Mouse (Mus musculus): ENCODE results near the gene Lrrc28.

The Lrrc28 gene

DNA sequence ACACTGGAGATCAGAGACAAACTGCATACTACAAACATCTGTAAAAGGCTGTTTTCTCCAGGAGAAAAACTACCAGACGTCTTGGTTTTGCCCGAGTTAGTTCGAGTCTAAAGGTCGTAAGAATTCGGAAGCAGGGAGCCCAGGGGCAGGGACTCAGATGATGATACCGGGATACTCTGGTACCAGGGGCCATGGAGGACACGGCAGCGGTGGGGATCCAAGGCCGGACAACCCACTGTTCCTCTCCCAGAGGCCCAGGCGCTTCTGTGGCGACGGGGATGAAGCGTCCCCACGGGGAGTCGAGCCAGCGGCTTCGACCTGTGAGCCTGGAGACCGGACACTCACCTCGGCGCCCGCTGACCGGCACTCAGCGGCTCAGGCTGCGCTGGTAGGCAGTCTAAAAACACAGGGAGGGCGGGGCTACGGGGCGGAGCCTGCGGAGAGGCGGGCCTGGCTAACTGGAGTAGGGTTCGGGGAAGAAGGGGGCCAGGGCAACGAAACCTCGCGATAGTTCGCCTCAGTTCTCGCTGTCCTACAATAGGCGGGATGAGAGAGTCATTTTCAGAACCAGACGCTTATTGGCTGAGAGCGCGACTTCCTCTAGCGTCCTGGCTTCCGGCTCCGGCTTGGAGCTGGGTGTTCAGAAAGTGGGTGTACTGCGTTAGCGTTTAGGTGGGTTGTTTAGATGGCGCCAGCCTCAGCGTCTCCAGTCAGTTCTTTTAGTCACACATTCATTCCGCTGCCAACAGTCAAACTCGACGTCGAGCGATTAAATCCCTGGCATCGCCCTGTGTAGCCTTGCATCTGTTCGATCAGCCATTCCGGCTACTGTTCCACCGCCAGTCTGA is at the start of gene Lrrc28:
Gene Lrrc28, minus strand, starts transcription at position 436 of the 848 bp plus-strand sequence.
- peak; percentile 99 for DNase-seq

DNA sequence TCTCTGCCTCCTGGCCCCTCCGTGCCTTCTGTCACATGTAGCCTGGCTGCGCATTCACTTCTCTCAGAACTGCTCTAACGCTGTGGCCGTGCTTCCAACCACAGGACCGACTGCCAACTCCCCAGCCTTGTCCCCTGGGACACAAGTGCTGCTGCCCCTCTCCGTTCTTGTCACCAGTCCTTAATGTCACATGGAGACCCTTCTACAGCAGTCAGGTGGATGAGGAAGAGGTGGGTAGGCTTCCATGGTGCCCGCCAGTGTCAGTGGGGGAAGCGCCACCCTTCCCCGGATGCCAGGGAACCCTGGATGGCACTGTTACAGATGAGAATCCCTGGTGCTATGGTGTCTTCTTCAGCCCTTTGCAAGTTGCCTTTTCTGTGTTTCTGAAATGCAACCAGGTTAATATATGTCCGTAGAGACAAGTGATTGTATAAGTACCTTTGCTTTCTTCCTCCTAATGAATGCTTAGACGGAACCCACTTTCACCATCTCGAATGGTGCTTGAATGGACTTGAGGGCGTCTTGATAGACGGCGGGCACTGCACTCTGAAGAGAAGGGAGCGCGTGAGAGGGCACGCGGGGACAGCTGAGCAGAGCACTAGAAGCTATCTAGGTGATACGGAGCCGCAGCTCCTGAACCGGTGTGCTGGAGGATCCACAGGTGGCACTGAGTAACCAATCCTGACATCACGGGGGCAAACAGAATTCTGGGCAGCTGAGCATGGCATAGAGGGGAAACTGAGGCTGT is 47.9 kb upstream of the Lrrc28 start:
- DNase-seq, result no peak

DNA sequence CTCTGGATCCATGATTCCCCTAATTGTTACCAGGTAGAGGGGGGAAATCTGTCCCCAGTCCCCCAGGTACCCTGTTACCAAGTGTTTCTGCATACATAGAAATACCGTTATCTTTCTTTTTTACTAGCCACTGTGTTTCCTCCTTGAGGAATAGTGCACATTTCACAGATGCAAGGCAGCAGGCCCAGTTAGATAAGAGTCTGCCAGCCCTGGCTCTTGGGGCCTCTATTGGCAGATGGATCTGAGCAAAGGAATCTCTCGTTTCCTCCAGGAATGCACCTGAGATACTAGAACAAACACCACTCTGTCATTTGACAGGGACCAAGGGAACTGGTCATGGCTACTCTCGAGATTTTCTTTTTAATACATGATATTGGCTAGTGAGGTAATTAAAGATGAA is 47.1 kb upstream of the Lrrc28 start:
- DNase-seq, result no peak

DNA sequence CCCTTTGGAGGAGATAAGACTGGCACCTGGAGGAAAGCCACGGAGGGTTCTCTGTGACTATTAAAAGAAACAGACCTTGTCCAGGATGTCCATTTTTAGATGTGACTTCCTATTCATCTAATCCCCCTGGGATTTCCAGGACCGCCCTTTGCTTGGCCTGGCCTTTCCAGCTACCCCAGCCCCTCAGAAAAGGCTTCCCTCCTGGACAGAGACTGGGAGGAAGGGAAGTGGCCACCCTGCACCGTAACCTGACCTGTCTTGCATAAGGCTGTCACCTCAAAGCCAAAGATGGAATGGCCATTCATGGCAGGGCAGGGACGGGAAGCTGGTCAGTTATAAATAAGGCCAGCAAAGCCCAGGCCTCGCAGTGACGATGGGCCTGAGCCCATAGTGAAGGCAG is 46.0 kb upstream of the Lrrc28 start:
- DNase-seq, result no peak

DNA sequence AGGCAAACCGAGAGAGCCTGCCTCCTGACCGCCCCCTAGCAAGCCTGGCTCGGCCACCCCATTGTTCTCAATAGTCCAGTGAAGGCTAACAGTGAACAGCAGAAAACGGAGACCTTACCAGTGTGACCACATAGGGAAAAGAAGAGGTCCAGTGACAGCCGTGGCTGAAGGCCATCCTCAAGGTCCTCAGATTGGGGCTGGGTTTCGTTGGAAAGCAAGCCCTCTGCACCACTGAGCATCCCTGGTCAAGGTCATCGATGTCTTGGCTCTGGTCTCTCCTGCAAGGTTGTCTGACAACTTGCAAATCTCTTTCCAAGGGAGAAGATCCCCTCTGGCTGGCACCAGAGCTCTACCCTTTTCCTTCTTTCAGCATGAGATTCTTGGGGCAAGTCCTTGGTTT is 44.7 kb upstream of the Lrrc28 start:
- no peak for DNase-seq

DNA sequence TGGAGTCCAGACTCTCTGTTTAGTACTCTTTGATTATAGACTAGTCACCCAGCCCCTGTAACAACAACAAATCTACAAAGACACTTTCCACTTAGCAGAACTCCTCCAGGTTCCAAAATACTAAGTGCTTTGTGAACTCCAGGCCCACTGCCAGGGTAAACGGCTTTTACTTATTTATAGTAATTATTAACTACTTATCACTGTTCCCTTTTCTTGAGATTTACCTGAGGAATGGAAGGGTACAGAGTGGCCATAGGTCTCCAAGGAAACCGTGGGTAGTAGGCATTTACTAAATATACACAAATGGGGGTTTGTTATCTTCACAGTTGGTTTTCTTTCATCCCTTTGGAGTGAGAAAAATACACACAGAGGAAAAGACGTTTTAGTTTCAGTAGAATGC is 43.2 kb upstream of the Lrrc28 start:
- no peak for DNase-seq

DNA sequence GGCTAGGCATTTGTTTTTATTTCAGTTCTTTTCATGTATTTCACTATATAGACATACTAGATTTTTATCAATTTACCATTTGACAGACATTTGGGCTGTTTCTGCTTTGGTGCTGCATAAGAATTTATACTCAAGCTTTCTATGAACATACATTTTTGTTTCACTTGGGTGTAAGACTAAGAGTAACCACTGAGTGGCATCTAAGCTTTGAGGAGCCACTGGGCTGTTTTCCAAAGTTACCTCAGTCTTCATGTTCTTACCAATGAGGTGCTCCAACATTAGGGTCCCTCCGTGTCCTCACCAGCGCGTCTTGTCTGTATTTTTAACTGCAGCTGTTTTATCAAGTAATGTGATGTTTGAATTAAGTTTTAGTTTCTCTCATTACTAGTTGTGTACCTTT is 41.5 kb upstream of the Lrrc28 start:
- DNase-seq, result no peak

DNA sequence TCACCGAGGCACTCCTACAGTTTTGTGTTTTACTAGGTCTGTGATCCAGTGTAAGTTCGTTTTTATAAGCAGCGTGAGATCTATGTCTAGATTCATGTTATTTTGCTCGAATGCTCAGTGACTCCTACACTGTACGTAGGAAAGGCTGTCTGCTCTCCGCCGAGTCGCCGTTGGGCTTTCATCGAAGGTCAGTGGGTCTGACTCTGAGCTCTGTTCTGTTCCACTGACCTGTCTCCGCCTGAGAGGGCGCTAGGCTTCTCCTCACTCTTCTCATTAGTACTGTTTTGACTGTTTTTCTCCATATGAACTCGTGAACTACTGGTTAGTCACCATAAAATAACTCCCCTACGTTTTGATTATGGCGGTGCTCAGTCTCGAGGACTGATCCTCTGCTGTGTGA is 37.9 kb upstream of the Lrrc28 start:
- DNase-seq, result no peak

DNA sequence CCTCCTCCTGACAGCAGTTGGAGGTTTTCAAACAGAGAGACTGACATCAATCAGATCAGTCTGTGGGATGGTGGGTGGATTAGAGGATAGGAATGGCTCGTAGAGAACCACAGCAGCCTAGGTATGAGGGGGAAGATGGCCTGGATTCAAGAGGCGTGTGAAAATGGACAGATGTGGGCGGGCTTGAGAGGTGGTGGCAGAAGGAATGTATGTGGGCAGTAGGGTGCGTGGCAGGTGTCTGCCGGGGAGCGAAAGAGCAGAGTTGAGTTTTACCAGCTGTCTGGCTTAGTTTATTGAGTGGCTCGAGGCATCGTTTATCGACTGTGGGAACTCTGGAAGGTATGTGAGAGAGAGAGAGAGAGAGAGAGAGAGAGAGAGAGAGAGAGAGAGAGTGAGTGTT is 36.0 kb upstream of the Lrrc28 start:
- no peak for DNase-seq

DNA sequence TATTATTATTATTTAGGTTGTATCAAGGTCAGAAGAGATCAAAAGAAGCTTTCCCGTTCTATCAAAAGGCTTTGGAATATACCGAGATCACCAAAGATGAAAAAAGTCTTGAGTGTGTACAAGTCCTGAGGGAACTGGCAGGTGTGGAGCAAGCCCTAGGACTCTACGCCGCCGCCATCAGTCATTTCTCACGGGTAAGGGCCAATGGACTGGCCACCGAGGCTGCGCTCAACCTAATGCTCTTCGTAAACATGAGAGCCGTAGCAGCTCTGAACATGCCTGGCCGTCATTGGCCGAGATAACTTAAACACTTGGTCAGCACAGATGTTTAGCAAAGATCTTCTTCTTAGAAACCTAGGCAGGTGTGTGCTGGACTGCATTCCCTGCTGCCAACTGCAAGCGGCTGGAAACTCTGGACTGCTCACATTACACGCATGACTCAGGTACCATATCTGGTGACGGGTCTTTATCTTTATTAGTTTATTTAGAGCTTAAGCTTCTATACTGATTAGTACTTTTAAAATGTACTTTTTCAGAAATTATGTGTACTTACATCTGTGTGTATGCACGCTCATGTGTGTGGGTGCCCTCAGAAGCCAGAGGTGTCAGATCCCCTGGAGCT is 33.9 kb upstream of the Lrrc28 start:
- DNase-seq, result no peak

DNA sequence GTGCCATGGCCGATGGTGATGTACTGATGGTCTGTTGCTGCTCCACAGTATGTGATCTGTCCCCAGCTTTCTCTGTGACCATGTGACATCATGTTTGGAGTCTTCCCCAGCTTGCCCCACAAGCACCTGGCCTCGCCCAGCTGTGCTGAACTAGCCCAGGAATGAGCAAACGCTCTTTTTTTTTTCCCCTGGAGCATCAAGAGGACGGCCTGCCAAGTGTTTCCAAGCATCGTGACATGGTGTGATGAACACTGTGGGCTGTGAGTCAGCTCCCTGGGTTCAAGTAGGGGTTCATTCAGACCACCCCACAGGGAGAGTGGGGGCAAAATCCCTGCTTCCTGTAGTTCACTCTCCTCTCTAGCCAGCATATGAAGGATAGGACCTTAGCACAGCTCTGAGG is 28.6 kb upstream of the Lrrc28 start:
- no peak for DNase-seq

DNA sequence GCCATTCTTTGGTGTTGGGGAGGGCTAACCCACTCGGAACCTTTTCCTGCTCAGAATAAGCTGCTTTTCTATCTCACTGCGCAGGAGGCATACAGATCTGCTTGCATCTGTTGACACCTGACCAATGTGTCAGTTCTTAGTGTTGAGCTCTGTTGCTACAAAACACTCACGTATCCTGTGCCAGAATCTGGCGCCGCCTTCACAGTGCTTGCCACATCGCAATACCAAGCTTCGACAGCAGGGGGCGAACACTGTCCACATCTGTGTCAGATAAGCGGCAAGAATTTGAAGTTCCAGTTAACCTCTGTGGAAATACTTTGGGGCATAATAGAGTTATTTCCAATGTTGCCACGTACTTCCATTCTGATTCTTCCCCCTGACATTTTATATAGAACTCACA is 27.6 kb upstream of the Lrrc28 start:
- peak; percentile 85 for DNase-seq

DNA sequence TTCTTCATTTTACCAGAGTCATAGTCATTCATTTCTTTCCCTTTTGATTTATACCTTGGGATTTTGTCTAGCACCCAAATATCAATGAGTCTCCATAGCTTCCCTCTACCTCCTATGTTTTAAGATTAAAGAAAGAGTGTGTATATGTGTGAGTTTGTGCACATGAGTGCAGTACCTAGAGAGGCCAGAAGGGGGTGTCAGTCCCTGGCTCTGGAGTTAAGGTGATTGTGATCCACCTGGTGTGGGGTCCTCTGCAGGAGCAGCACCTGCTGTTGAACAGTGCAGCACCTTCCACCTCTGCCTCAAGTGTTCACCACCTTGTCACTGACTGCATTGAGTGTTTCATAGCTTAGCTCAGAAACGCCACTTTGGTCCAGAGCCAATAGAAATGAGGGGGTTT is 25.9 kb upstream of the Lrrc28 start:
- DNase-seq, result no peak

DNA sequence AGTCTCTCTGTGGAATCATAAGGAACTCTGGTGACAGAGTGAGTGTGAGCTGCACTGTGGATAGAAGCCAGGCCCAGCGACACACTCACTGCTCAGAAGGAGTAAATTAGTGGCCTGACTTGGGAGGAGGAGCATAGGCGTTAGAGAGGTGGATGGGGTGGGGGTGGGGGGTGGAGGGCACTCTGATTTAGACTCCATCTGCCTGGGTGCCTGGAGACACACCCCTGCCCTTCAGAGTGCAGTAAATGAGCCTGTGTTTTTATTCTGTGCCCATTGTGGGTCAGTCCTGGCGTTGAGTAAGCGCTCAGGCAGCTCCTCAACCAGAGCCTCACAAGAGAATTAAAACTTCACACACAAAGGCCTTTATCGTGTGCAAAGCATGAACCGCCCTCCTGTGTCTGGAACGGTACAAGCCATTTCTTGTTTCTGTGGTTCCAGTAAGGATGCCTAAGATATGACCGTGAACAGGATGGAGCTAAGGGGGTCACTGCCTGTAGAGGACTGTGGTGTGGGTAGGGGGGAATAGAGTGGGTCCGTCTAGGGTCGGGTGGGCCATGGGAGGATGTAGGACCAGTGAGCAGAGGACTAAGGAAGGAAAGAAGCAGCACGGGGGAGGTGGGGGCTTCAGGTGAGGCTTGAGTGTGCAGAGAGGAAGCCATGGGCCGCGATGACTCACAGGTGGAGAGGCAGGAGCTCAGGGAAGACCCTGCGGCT is 19.1 kb upstream of the Lrrc28 start:
- no peak for DNase-seq

DNA sequence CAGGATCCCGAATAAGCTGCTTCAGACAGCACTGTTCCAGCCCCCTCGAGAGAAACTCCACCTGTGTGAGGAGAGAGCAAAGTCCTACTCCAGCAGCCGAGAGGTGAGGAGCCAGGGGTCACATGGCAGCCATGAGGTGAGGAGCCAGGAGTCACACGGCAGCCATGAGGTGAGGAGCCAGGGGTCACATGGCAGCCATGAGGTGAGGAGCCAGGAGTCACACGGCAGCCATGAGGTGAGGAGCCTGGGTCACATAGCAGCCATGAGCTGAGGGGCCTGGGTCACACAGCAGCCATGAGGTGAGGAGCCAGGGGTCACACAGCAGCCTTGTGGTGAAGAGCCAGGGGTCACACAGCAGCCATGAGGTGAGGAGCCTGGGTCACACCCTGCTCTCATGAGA is 17.4 kb upstream of the Lrrc28 start:
- DNase-seq, result no peak

DNA sequence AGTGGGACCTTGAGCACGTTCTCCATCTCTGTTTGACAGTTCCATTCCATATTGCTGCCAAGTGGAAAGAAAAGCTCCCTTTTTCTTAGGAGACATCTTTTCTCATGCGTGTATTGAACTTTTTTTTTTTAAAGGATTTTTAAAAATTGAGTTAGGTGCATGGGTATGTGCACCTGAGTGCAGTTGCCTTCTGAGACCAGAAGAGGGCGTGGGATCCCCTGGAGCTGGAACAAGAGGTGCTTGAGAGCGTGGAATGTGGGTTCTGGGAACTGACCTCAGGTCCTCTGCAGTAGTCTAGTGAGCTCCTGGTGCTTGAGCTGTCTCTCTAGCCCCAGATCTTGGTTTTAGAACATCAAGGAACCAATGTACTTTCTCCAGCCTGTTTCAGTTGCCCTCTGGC is 13.0 kb upstream of the Lrrc28 start:
- DNase-seq, result no peak

DNA sequence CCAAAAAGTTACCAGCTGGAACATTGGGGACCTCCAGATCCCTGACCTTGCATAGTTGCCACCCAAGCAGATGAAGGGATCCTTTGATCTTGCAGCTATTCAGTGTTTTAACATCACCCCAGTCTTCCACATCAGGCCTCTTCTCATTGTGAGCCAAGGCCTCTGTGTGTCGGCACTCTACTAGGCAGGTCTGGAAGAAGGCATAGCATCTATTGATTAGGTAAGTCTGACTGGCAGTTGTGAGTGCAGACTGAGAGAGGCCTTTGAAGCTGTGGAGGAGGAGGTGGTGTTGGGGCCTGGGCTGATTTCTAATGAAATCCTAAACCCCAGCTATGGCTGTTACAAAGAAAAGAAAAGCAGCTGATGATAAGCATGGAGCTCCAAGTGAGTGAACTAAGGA is 10.1 kb upstream of the Lrrc28 start:
- DNase-seq, result no peak

DNA sequence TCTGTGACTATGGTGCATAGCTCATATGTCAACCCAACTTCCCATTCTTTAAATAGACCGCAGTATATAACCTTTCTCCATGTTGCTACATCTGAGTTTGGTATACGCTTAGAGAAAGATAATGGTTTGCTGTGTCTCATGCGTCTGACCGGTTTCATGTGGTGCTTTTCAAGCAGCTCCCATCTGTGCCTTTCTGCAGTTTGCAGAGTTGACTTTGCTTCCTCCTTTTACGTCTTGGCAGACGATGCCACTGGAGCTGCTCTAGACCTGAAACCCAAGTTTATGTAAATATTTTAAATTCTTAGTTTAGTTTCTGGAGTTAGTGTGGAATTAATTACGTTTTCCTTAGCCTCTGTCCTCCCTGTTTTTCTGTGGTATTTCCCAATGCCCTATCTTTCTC is 9.6 kb upstream of the Lrrc28 start:
- DNase-seq, result no peak

DNA sequence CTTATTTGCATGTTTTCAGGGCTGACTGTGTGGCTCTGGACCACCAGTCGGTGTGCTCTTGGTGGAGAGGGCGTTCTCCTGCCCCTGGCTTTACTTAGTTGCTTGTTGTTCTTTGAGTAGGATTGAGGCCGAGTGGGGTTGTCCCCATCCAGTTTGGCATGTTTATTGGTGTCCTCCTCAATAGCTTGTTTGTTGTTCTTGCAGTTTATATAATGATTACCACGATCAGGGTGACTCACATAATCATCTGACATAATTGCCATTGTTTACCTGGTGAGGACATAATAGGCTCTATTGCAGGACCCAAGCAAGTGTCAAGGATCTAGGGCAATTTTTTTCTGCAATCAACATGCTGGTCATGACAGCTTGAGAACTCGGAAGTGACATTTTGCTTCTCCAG is 7.1 kb upstream of the Lrrc28 start:
- DNase-seq, result no peak

DNA sequence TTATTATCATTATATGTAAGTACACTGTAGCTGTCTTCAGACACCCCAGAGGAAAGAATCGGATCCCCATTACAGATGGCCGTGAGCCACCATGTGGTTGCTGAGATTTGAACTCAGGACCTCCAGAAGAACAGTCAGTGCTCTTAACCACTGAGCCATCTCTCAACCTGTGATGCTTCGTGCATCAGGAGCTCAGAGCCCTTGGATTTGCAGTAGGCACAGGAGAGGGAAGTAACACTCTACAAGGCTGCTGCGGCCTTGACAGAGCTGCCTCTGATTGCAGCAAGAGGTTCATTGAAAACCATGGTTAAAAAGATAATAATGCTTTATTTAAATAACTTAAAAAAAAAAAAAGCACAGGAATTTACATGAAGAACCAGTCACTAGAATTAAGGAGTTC is 3.3 kb upstream of the Lrrc28 start:
- no peak for DNase-seq

DNA sequence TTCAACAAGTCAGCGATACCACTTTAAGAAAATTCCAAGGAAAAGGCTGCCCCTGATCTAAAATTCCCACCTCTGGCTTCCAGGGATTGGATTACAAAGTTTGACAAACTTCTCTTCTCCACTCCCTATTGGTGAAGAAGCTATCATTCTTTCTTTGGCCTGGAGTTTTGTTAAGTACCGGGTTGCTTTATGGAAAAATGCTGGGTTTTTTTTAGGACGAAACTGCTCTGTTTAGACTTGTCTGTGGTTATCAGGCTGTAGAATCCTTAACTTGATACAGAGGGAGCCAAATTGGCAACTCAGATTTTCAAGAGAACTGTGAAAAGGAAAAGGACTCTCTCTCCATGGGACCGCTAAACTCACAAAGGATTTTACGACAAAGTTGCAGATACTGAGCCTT is 2.2 kb upstream of the Lrrc28 start, which contains the start of gene Ttc23:
Gene Ttc23, plus strand, starts transcription at position 134 of the 400 bp plus-strand sequence.
- no peak for DNase-seq

DNA sequence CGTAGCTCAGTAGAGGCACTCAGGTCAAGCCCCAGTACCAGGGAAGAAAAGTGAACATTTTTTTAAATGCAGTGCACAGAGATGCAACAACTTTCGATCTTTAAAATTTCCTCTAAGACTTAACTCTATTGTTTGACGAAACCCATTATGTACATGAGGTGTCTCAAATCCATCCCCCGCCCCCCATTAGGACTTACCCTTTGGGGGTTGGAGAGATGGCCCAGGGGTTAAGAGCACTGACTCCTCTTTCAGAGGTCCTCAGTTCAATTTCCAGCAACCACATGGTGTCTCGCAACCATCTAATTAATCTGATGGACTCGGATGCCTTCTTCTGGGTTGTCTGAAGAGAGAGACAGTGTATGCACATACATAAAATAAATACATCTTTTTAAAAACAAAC is 1.1 kb upstream of the Lrrc28 start:
- DNase-seq, result no peak

DNA sequence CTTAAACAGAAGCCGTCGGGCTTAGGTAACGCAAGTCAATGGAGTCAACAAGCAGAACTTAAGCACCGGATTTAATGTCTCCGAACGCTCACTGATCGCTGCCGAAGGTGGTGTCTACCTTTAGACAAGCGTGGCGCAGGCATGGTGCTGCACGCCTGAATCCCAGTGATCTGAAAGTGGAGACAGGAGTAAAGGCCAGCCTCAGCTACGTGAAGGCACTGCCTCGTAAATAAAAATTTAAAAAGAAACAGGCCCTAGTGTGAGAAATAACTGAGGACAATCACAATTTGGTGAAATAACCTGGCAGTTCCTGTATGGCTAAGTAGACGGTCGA is 580 bp upstream of the Lrrc28 start:
- DNase-seq, result no peak

DNA sequence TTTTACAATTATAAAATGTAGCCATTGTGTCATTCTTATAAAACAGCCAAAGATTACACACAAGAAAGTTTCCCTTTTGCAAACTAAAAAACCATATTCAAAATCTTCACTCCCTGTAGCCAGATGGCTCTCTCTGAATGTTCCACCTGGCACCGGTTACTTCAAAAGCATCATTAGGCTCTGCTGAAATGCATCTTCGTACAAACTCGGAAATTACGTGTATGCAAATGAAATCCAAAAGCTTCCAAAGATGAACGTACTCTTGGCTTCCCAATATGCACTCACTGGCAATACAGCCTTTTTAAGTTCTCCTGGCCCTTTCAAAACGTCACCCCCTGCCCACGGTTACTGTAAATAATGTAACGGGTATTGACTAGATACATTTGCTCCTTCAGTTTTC is 777 bp downstream of the Lrrc28 start:
- DNase-seq, result peak; percentile 23
